Mouse (Mus musculus) midbrain, postnatal 0 days (tissue): ENCODE measurements around the gene Pip5k1b. TPM values are rescaled to one million over a fixed set of nuclear protein-coding genes. Genes with fewer than 3 reads are reported as not detected.
A peak's percentile ranks its signal among the peaks of the same experiment; 100 is the strongest.

Experiments used
- ATAC-seq: fragments of 200-750 bp; cut with Nextera tagmentation; 2 replicates; pipeline ENCODE4 v1.8.0; 2017; ENCODE audit warnings: moderate number of reproducible peaks, mild to moderate bottlenecking, moderate TSS enrichment, moderate library complexity; ENCODE audit not compliant: low FRiP score
- DNase-seq: peaks from one replicate; pipeline ENCODE4 v3.0.0-alpha.2; 2015; ENCODE audit warnings: low spot score
- H3K27ac ChIP-seq: fragments of 300-500 bp; sonication (generic); 2 replicates; pipeline ENCODE4 v1.5.1; 2014; ENCODE audit warnings: low read depth, mild to moderate bottlenecking, low read length, mixed read lengths
- H3K27me3 ChIP-seq: fragments of 300-500 bp; sonication (generic); 2 replicates; pipeline ENCODE4 v1.6.1; 2014; ENCODE audit warnings: low read length, control low read depth, mixed read lengths; ENCODE audit not compliant: insufficient read depth
- H3K36me3 ChIP-seq: fragments of 300-500 bp; sonication (generic); 2 replicates; pipeline ENCODE4 v1.6.1; 2014; ENCODE audit warnings: low read length, control low read depth, mixed read lengths; ENCODE audit not compliant: insufficient read depth
- H3K4me1 ChIP-seq: fragments of 300-500 bp; sonication (generic); 2 replicates; pipeline ENCODE4 v1.6.1; 2014; ENCODE audit warnings: mild to moderate bottlenecking, control low read depth, antibody characterized with exemption, low read length, mixed read lengths; ENCODE audit not compliant: insufficient read depth
- H3K4me2 ChIP-seq: fragments of 300-500 bp; sonication (generic); 2 replicates; pipeline ENCODE4 v1.6.1; 2014; ENCODE audit warnings: low read depth, mild to moderate bottlenecking, low read length, mixed read lengths; ENCODE audit not compliant: poor library complexity, severe bottlenecking
- H3K4me3 ChIP-seq: fragments of 300-500 bp; sonication (generic); 2 replicates; pipeline ENCODE4 v1.5.1; 2014; ENCODE audit warnings: low read depth, mild to moderate bottlenecking, low read length, moderate library complexity
- H3K9ac ChIP-seq: fragments of 300-500 bp; sonication (generic); replicated peaks from 2 replicates; pipeline ENCODE4 v1.6.1; 2014; ENCODE audit warnings: mild to moderate bottlenecking, low read length, moderate library complexity, mixed read lengths; ENCODE audit not compliant: poor library complexity, severe bottlenecking
- H3K9me3 ChIP-seq: fragments of 300-500 bp; sonication (generic); 2 replicates; pipeline ENCODE4 v1.6.1; 2016; ENCODE audit warnings: low read length, control low read depth
- CTCF ChIP-seq: IDR thresholded peaks from 2 replicates; pipeline ENCODE4 v1.5.1; 2016; ENCODE audit warnings: antibody characterized with exemption, mild to moderate bottlenecking
- WGBS: fragments of 180-500 bp; shearing (Covaris S2); extraction: QIAGEN DNeasy Blood & Tissue Kit; methylation state at CpG from one replicate; pipeline ENCODE4 v1.1.7; 2014; 5-methylcytosine and 5-hydroxymethylcytosine counted together
- polyA plus RNA-seq: library from polyadenylated mRNA; unstranded; fragments of >200 nt; fragmentation: Nextera tagmentation; extraction: Ambion mirVana; gene quantifications from 2 replicates; pipeline ENCODE4 v1.2.1, GENCODE M21; 2015
- total RNA-seq: library from RNA; depleted of rRNA; stranded (reverse); fragments of >200 nt; gene quantifications from 2 replicates; pipeline ENCODE4 v1.2.3, GENCODE M21; 2014

Gene Pip5k1b
- total and polyA plus RNA-seq, 2 experiments from 2014 or later = 0.86 to 3.0 TPM

DNA sequence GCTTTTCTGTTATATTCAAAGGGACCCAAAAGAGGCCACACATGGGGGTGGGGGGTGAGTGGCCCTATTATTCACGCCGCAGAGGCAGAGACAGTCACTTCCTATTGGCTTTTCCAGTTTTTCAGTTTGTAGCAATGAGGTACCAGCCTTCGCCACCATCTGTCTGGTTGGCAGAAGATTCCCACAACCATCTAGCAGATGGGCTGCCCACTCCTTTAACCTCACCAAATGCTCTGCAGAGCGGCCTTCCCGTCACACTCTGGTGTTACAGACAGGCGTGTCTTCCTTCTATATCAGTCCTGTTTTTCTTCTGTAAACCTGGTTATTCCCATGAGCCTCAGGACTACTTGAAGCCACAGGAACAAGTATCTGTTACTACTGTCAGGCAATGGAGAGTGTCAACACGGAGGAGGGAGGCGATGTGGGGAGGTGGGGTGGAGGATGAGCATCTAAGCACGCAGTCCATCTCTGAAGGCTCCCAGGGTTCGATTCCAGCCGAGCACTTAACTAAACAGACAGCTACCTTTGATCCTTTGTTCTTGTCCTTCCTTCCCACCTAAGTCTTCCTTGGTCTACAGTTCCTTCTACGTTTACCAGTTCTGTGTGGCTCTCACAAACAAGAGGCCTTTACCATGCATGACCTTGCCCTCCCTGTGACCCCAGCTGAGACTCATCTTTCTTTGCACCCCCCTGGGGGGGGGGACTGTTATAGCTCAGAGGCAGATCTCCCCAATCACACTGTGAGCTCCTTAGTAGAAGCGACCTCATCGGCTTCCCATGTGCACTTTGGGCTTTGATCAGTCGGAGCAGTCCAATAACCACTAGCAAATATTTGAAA, 32.0 kb downstream of the Pip5k1b start:
- ATAC-seq = no peak
- no peaks in the 10 kb centered on the region for H3K9me3 ChIP-seq
- H3K9ac ChIP-seq = no peak overlapping the region
- no peak overlapping the region for H3K27ac ChIP-seq
- H3K36me3 ChIP-seq = no peaks in the 10 kb centered on the region
- no peaks in the 10 kb centered on the region for H3K4me1 ChIP-seq
- WGBS = 82% methylated on average over 15 of the region's 15 CpGs
- no peak overlapping the region for H3K4me2 ChIP-seq
- H3K4me3 ChIP-seq = no peak overlapping the region
- no peaks in the 10 kb centered on the region for H3K27me3 ChIP-seq
- peak; percentile 63 for DNase-seq
- TF ChIP-seq CTCF = no peak

DNA sequence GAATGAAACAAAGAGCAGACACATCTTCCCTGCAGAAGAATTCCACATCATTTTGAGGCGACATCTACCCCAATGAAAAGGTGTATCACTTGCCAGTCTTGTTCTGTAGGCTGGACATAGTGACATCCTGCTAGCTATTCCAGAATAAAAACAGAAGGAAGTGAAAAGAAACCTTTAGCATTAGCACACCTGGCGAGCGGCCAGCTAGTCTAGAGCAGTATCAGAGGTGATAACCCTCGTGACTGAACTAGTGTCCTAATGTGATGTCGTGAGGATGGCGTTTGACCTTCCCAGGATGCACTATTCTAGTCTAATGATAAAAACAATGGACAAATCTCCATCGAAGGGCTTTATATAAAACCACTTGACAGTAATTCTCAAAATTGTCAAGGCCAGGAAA, 33.7 kb downstream of the Pip5k1b start:
- Histone ChIP-seq H3K4me2 (no peak overlapping the region), H3K27me3 (no peaks in the 10 kb centered on the region), H3K4me1 (no peaks in the 10 kb centered on the region), H3K27ac (no peak overlapping the region), H3K36me3 (no peaks in the 10 kb centered on the region), H3K9me3 (no peaks in the 10 kb centered on the region), H3K9ac (no peak overlapping the region), H3K4me3 (no peak overlapping the region)
- ATAC-seq (no peak), DNase-seq (no peak)
- WGBS = 91% methylated on average over 7 of the region's 7 CpGs
- no peak for TF ChIP-seq CTCF

DNA sequence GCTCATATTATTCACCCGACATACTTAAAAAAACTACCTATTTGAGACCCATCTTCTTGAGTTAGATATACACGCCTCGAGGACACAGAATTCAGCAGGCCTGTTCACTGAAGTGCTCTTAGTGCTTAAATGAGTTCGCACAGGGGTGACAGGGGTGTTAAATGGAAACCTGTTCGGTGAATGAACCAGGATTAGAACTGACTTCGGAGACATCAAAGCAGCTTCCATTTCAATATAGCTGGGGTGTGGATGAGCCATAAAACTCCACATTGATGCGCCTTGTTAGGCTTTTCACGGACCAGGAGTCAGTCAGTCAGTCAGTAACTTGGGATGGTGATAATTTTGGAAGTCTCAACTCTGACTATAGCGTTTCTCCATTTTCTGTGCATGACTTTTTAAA, 34.5 kb downstream of the Pip5k1b start:
- ATAC-seq (no peak), DNase-seq (no peak)
- Histone ChIP-seq H3K9me3 (no peaks in the 10 kb centered on the region), H3K27ac (no peak overlapping the region), H3K4me3 (no peak overlapping the region), H3K4me1 (no peaks in the 10 kb centered on the region), H3K27me3 (no peaks in the 10 kb centered on the region), H3K9ac (no peak overlapping the region), H3K4me2 (no peak overlapping the region), H3K36me3 (no peaks in the 10 kb centered on the region)
- TF ChIP-seq CTCF = no peak
- 76% methylated on average over 9 of the region's 9 CpGs for WGBS

DNA sequence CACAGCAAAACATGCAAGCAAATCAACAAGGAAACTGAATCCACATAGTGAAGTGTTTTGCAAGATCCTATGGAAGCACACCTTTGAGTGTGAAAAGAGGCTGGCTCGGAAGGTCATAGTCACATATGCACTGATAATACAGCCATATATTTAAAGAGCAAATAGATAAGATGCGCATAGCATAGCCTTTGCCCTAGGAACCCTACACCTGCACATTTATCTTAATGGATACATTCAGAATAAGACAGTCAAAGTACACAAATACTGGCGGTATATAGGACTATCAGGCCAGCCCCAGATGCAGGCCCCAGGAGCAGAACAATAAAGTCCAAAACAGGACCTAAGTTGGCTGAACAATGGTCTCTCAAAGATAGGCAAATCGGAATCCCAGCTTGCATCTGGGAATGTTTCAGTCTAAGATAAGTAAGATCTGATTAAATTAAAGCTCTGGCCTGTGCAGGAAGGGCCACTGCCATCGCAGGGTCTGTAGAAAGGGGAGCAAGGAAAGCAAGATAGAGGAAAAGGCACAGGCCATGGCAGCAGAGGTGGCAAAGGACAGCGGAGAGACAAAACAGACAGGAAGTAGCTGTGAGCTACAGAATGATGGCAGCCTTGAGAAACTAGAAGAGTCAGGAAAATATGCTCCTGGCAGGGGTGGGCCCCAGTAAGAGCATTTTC, 35.8 kb downstream of the Pip5k1b start:
- H3K9me3 ChIP-seq = no peaks in the 10 kb centered on the region
- DNase-seq = no peak
- H3K9ac ChIP-seq = no peak overlapping the region
- no peaks in the 10 kb centered on the region for H3K4me1 ChIP-seq
- no peak for ATAC-seq
- no peak for TF ChIP-seq CTCF
- H3K4me2 ChIP-seq = no peak overlapping the region
- no peaks in the 10 kb centered on the region for H3K36me3 ChIP-seq
- H3K27ac ChIP-seq = no peak overlapping the region
- WGBS = 90% methylated on average over 6 of the region's 6 CpGs
- H3K4me3 ChIP-seq = no peak overlapping the region
- H3K27me3 ChIP-seq = no peaks in the 10 kb centered on the region

DNA sequence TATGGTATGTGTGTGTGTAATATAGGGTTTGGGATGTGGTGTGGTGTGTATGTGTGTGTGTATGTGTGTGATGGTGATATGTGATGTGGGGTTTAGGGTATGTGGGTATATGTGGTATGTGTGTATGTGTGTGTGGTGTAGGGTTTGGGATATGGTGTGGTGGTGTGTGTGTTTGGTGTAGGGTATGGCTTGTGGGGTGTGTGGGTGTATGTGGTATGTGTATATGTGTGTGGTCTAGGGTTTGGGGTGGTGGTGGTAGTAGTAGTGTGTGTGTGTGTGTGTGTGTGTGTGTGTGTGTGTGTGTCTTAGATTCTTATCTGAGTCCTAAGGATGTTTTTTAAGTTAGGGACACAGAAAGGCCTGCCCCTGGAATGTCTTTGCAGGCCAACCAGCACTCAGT, 37.3 kb downstream of the Pip5k1b start:
- no peak for TF ChIP-seq CTCF
- H3K4me1 ChIP-seq = no peaks in the 10 kb centered on the region
- no peaks in the 10 kb centered on the region for H3K36me3 ChIP-seq
- ATAC-seq = 0 out of 2 replicates have a peak, but pooled peaks have one; percentile 16
- H3K9me3 ChIP-seq = no peaks in the 10 kb centered on the region
- no peak overlapping the region for H3K4me3 ChIP-seq
- H3K27me3 ChIP-seq = no peaks in the 10 kb centered on the region
- no peak for DNase-seq
- no peak overlapping the region for H3K9ac ChIP-seq
- H3K27ac ChIP-seq = no peak overlapping the region
- H3K4me2 ChIP-seq = no peak overlapping the region

DNA sequence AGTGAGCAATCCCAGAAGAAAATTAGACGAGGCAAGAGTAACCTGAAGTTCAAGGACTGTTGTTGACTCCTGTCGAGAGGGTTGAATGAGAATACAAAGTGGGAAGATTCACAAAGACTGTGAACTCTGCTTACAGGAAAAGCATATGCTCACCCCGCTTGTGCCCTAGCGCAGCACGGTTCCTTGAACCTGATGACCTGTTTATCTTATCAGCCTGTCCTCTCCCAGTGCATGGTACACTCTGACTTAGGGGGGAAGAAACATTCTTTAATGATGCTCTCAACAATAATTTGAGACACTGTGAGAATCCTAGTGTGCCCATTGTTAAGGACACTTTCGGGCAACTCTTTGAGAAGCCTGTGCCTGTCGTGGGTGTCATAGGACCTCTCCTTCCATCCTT, 38.6 kb downstream of the Pip5k1b start:
- TF ChIP-seq CTCF = no peak
- WGBS = 83% methylated on average over 7 of the region's 7 CpGs
- Histone ChIP-seq H3K9ac (no peak overlapping the region), H3K4me3 (no peak overlapping the region), H3K36me3 (no peaks in the 10 kb centered on the region), H3K4me1 (no peaks in the 10 kb centered on the region), H3K4me2 (no peak overlapping the region), H3K9me3 (no peaks in the 10 kb centered on the region), H3K27ac (no peak overlapping the region), H3K27me3 (no peaks in the 10 kb centered on the region)
- ATAC-seq = no peak
- DNase-seq = no peak
